Mouse (Mus musculus): ENCODE measurements around the gene Gm4792. TPM values are rescaled to one million over a fixed set of nuclear protein-coding genes. Genes with fewer than 3 reads are reported as not detected.

The Gm4792 gene
- total and polyA plus RNA-seq, 2 experiments from 2014 or later: 0.48 TPM; not detected in 1

GRCm38 (mm10) chr10:94304064-94304657, 5.7 kb upstream of the Gm4792 start:
- WGBS: 35% methylated on average over 9 of the region's 9 CpGs
- ATAC-seq (peak; percentile 25; the same call in 1 of the 2 replicates), DNase-seq (no peak)
- Histone ChIP-seq H3K9me3 (ENCODE audit: low read length) (no peaks in the 10 kb centered on the region), H3K9ac (no peak overlapping the region), H3K27ac (ENCODE audit: low read depth, low read length) (no peak overlapping the region), H3K4me3 (ENCODE audit: low read depth, low read length) (no peak overlapping the region), H3K27me3 (ENCODE audit: insufficient read depth, low read length) (no peaks in the 10 kb centered on the region), H3K4me1 (ENCODE audit: insufficient read depth) (no peaks in the 10 kb centered on the region), H3K4me2 (ENCODE audit: low read depth) (no peak overlapping the region), H3K36me3 (ENCODE audit: insufficient read depth) (no peaks in the 10 kb centered on the region)
- TF ChIP-seq CTCF (IDR thresholded peaks at IDR 0.05; ENCODE audit: low read depth): no peak

GRCm38 (mm10) chr10:94299301-94299700, 798 bp upstream of the Gm4792 start:
- WGBS: 93% methylated on average over 2 of the region's 2 CpGs
- TF ChIP-seq CTCF (IDR thresholded peaks at IDR 0.05; ENCODE audit: low read depth): no peak

GRCm38 (mm10) chr10:94295923-94296605, 2.4 kb downstream of the Gm4792 start:
- no peaks in the 10 kb centered on the region for H3K36me3 ChIP-seq (ENCODE audit: insufficient read depth)
- H3K4me1 ChIP-seq (ENCODE audit: insufficient read depth): no peaks in the 10 kb centered on the region
- H3K4me3 ChIP-seq (ENCODE audit: low read depth, low read length): no peak overlapping the region
- no peak overlapping the region for H3K9ac ChIP-seq
- no peaks in the 10 kb centered on the region for H3K9me3 ChIP-seq (ENCODE audit: low read length)
- TF ChIP-seq CTCF (IDR thresholded peaks at IDR 0.05; ENCODE audit: low read depth): no peak
- no peak overlapping the region for H3K4me2 ChIP-seq (ENCODE audit: low read depth)
- no peaks in the 10 kb centered on the region for H3K27me3 ChIP-seq (ENCODE audit: insufficient read depth, low read length)
- ATAC-seq (no peak), DNase-seq (no peak)
- WGBS: 95% methylated on average over 5 of the region's 5 CpGs
- H3K27ac ChIP-seq (ENCODE audit: low read depth, low read length): no peak overlapping the region

More at GRCm38 (mm10) chr10:94299301-94299700, 798 bp upstream of the Gm4792 start:
- ATAC-seq: no peak
- H3K4me1 ChIP-seq (ENCODE audit: insufficient read depth): no peaks in the 10 kb centered on the region
- H3K36me3 ChIP-seq (ENCODE audit: insufficient read depth): no peaks in the 10 kb centered on the region
- no peak for DNase-seq
- no peak overlapping the region for H3K4me3 ChIP-seq (ENCODE audit: low read depth, low read length)
- H3K9me3 ChIP-seq (ENCODE audit: low read length): no peaks in the 10 kb centered on the region
- no peak overlapping the region for H3K4me2 ChIP-seq (ENCODE audit: low read depth)
- H3K27ac ChIP-seq (ENCODE audit: low read depth, low read length): no peak overlapping the region
- H3K9ac ChIP-seq: no peak overlapping the region
- H3K27me3 ChIP-seq (ENCODE audit: insufficient read depth, low read length): no peaks in the 10 kb centered on the region

- TF ChIP-seq CTCF (IDR thresholded peaks at IDR 0.05; ENCODE audit: low read depth): no peak
- H3K4me3 ChIP-seq (ENCODE audit: low read depth, low read length): no peak overlapping the region
- no peak overlapping the region for H3K27ac ChIP-seq (ENCODE audit: low read depth, low read length)
- 20% methylated on average over 6 of the region's 6 CpGs for WGBS
- DNase-seq (peak; percentile 26), ATAC-seq (peak; percentile 51; the same call in 1 of the 2 replicates)
- no peaks in the 10 kb centered on the region for H3K4me1 ChIP-seq (ENCODE audit: insufficient read depth)
- H3K9ac ChIP-seq: no peak overlapping the region
- H3K4me2 ChIP-seq (ENCODE audit: low read depth): no peak overlapping the region
- no peaks in the 10 kb centered on the region for H3K9me3 ChIP-seq (ENCODE audit: low read length)
- H3K36me3 ChIP-seq (ENCODE audit: insufficient read depth): no peaks in the 10 kb centered on the region
- H3K27me3 ChIP-seq (ENCODE audit: insufficient read depth, low read length): no peaks in the 10 kb centered on the region
Observed at GRCm38 (mm10) chr10:94294933-94295750, 3.4 kb downstream of the Gm4792 start.

GRCm38 (mm10) chr10:94294437-94294836, 4.1 kb downstream of the Gm4792 start:
- DNase-seq: no peak
- H3K27me3 ChIP-seq (ENCODE audit: insufficient read depth, low read length): no peaks in the 10 kb centered on the region
- TF ChIP-seq CTCF (IDR thresholded peaks at IDR 0.05; ENCODE audit: low read depth): no peak
- no peak overlapping the region for H3K4me2 ChIP-seq (ENCODE audit: low read depth)
- H3K36me3 ChIP-seq (ENCODE audit: insufficient read depth): no peaks in the 10 kb centered on the region
- no peaks in the 10 kb centered on the region for H3K4me1 ChIP-seq (ENCODE audit: insufficient read depth)
- H3K9ac ChIP-seq: no peak overlapping the region
- ATAC-seq: no peak
- H3K27ac ChIP-seq (ENCODE audit: low read depth, low read length): no peak overlapping the region
- WGBS: 74% methylated on average over 5 of the region's 5 CpGs
- H3K4me3 ChIP-seq (ENCODE audit: low read depth, low read length): no peak overlapping the region
- no peaks in the 10 kb centered on the region for H3K9me3 ChIP-seq (ENCODE audit: low read length)

GRCm38 (mm10) chr10:94282797-94283196, 15.7 kb downstream of the Gm4792 start:
- no peaks in the 10 kb centered on the region for H3K4me1 ChIP-seq (ENCODE audit: insufficient read depth)
- ATAC-seq (no peak), DNase-seq (no peak)
- H3K4me2 ChIP-seq (ENCODE audit: low read depth): no peak overlapping the region
- no peak overlapping the region for H3K9ac ChIP-seq
- H3K9me3 ChIP-seq (ENCODE audit: low read length): no peaks in the 10 kb centered on the region
- H3K27me3 ChIP-seq (ENCODE audit: insufficient read depth, low read length): no peaks in the 10 kb centered on the region
- H3K36me3 ChIP-seq (ENCODE audit: insufficient read depth): no peaks in the 10 kb centered on the region
- 79% methylated on average over 7 of the region's 7 CpGs for WGBS
- no peak overlapping the region for H3K4me3 ChIP-seq (ENCODE audit: low read depth, low read length)
- no peak overlapping the region for H3K27ac ChIP-seq (ENCODE audit: low read depth, low read length)
- TF ChIP-seq CTCF (IDR thresholded peaks at IDR 0.05; ENCODE audit: low read depth): no peak

GRCm38 (mm10) chr10:94282179-94282578, 16.3 kb downstream of the Gm4792 start:
- no peak overlapping the region for H3K9ac ChIP-seq
- no peak for ATAC-seq
- H3K4me2 ChIP-seq (ENCODE audit: low read depth): no peak overlapping the region
- no peak overlapping the region for H3K27ac ChIP-seq (ENCODE audit: low read depth, low read length)
- no peak for DNase-seq
- no peaks in the 10 kb centered on the region for H3K36me3 ChIP-seq (ENCODE audit: insufficient read depth)
- TF ChIP-seq CTCF (IDR thresholded peaks at IDR 0.05; ENCODE audit: low read depth): no peak
- H3K4me3 ChIP-seq (ENCODE audit: low read depth, low read length): no peak overlapping the region
- H3K9me3 ChIP-seq (ENCODE audit: low read length): no peaks in the 10 kb centered on the region
- no peaks in the 10 kb centered on the region for H3K4me1 ChIP-seq (ENCODE audit: insufficient read depth)
- WGBS: 53% methylated on average over 8 of the region's 8 CpGs
- H3K27me3 ChIP-seq (ENCODE audit: insufficient read depth, low read length): no peaks in the 10 kb centered on the region
